Mouse (Mus musculus) cerebellum, postnatal 36 days (tissue): Measurements from ENCODE around the gene Ttc25.

Source experiments
- DNase-seq, 2 experiments: peaks; one replicate each; pipeline ENCODE4 v3.0.0; 2021 to 2022; ENCODE audit warnings: mixed read lengths in 2 of 2

Ttc25 gene

DNA sequence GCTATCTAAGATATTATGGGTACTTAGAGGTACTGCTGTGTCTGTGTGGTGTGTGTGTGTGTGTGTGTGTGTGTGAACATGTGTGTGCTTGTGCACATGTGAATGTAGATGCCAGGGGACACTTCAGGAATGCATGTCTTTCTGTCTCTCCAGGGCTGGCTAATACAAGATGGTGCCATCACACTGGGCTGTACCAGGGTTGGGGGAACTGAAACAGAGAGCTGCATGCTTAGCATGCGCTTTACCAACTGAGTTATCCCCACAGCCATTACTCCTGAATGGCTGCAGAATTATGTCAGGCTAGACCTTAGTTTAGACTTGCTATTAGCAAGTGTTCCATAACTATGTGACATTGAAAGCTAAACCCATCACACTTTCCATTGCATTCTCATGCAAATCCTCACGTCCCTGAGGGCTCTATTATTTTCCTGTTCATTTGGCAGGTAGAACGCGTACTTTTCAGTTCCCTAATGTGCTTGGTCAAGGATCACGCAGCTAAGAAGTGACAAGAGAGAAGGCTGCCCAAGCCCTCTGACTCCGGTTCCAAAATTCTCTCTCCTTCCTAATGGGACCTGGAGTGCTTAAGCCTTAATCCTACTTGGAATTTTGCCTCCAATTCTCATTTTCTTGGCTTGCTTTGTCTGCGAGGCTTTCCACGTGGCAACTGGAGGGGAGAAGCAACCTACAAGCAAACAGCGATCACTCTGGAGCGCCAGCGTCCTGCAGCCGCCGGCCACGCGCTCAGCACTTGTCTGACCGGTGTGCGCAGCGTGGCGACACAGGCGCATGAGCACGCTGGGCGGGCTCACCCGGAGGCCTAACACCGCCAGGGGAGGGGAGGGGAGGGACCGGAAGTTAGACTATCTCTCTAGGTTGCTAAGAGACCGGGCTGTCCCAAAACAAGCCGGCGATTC is at the start of gene Ttc25:
Gene Ttc25, plus strand, starts transcription at position 776 of the 914 bp plus-strand sequence.
- peak; percentile 33 to 39 for DNase-seq

- DNase-seq = no peak
These were observed 45.2 kb upstream of the Ttc25 start for GRCm38 (mm10) chr11:100500241-100500640.

DNA sequence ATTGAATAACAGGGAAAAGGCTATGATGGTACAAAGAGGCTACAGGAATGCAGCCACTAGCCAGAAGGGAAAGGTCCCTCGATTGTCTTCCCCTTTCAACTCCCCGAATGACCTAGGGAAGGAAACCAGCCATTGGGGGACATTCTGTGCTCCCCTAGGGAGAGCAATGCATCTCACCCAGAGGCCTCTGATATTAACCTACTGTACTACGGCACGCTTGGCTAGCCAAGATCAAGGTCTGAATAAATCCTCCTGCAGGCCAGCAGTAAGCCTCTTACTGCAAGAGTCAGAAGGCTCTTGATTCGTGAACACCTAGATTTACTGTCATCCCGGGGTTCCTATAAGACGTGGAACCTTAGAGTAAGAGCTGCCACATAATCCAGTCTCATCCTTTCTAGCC is 44.8 kb upstream of the Ttc25 start:
- no peak for DNase-seq

DNA sequence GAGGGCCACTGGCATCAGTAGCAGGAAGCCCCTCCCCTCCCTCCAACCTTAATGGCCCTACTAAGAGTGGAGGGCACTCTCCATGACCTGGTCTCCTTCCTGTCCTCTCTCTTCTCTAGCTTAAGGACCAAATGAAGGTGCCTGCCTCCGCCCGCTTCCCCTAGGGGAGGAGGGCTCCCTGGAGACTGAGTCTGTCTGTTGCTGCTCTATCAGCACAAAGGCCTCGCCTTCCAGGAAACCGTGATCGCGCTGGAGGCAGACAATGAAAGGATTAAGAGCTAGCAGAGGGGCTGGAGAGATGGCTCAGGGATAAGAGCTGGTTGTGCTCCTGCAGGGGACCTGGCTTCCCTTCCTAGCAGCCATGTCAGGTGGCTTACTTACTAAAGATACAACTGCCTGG is 44.1 kb upstream of the Ttc25 start:
- DNase-seq = no peak

DNA sequence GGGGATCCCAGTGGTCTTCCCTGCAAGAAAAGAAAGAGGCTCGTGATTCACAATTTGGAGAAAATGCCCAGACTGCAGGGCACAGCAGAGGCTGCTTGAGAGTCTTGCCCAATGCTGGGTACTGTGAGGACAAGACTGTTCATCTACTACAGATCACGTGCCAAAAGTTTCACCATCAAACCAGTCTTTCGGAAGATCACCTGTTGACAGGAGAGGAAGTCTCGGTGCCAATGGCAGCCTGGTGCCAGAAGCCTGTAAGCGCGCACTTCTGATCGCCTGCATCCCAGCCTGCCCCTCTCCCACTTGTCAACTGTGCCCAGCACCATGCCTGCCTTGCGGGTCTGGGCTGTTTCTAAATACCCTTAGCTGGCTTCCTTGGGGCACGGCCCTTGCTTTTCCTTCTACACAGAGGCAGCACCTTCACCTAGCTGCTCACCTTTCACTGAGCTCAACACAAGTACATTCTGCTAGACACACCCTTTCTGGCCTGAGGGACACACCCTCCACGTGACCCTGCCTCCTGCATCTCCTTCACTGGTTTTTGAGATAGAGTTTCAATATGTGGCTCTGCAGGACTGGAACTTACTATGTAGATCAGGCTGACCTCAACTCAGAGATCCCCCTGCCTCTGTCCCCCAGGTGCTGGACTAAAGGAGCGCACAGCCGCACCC is 40.3 kb upstream of the Ttc25 start:
- DNase-seq = no peak

- DNase-seq = no peak
These were observed 39.4 kb upstream of the Ttc25 start for GRCm38 (mm10) chr11:100505997-100506396.

- peak in 1 of 2 experiments; percentile 0 for DNase-seq
These were observed 34.9 kb upstream of the Ttc25 start for GRCm38 (mm10) chr11:100510556-100510955.

GRCm38 (mm10) chr11:100512384-100512783 is 33.0 kb upstream of the Ttc25 start:
- peak; percentile 35 to 42 for DNase-seq

- no peak for DNase-seq
These were observed 31.7 kb upstream of the Ttc25 start for GRCm38 (mm10) chr11:100513716-100514115.

DNA sequence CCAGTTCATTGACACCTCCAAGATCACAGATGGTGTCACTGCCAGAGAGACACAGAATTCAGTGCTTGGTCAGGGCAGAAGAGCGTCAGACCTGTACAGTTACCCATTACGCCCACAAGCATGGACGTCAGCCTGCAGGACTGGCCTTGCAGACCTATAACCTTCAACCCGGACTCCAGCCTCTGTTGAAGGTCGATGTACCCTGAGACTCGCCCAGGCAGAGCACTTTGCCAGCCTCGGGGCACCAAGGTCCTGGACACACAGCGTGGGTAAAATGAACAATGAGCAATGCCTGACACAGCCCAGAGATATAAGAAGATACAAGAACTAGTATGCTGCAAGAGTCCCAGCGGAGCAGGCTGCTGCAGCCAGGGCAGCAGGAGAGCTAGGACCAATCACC is 30.3 kb upstream of the Ttc25 start:
- DNase-seq = no peak

DNA sequence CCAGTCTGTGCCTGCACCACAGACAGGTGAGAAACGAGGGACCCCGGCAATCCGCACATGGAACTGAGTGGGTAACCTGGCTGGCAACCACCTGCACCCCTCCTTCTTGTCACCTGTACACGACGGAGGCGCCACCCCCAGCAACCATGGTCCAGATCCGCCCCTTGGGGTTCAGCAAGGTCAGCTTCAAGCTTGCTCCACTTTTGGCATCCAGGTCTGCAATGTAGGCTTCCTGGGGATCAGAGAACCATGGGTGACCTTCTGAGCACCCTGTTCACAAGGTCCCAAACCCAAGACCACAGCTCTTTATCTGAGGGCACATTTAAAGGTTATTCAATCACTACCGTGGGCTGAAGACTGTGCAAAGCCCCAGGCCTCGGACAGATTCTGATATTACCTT is 29.6 kb upstream of the Ttc25 start:
- no peak for DNase-seq

DNA sequence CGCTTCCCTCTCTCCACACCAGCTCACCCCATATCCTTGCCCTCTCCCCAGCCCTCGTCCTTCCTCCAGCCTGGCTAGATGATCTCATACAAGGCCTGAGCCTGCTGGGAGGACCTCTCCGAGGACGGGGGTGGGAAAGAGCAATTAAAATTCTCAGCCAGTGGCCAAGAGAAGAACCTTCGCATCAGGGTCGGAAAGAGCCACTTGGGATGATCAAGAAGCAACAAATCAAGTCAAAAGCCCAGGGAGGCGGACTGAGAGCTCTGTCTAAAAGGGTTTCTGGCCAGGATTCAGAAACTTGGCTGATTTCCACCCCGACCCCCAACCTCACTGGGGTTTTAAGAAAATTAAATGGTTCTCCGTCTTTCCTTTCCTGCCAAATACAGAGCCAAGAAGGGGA is 29.1 kb upstream of the Ttc25 start:
- DNase-seq = no peak

GRCm38 (mm10) chr11:100518188-100518591 is 27.2 kb upstream of the Ttc25 start:
- DNase-seq = peak; percentile 86 to 88

DNA sequence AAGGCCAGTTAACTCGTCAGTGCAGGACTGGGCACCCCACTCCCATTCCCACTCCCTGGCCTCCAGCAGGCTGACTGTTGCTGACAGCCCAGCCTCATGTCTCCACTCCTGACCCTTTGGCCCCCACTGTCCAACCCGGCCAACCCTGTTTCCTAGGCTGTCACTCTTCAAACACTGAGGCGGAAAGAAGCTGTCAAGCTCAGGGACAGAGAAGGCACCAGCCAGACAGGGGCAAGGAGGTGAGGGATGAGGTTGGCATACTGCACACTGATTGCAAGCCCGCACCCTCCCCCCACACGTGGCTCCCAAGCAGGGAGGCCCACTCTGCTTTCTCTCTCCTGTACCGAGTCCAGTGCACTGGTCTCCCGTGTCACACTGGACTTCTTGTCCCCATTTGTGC is 26.2 kb upstream of the Ttc25 start:
- no peak for DNase-seq

DNA sequence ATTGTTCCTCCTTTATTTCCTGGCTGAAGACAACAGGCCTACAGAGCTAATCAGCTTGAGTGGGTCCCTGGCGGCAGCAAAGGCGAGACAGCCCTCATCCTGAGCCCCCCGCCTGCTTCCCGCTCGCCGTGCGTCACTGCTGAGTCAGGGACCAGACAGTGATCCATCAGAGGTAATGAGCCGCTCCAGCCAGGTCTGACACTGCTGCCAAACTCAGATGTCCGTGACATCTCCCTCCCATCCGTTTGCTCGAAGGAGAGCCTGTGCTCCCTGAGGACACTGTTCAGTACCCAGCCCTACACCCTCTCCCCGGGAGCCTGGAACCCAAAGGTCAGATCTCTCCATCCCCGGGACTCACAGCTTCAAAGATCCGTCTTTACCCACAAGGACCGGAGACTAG is 24.6 kb upstream of the Ttc25 start:
- DNase-seq = no peak

DNA sequence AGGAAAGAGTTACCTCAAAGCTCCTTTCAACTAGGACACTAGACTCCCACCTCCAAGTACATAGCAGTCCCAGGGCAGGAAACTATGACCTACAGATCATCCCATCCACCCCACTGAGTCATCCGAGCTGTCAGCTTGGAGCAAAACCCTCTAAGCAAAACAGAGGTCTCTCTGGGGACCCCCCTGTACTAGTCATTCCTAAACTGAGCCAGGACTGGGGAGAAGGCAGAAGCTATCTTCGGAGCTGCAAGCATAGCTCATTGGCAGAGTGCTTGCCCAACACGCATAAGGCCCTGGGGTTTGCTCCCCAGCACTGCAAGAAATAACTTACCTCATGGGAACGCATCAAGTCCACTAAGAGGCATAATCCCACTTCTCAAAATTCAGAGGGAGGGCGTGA is 21.0 kb upstream of the Ttc25 start:
- no peak for DNase-seq

- no peak for DNase-seq
These were observed 20.3 kb upstream of the Ttc25 start for GRCm38 (mm10) chr11:100524987-100525630.

- no peak for DNase-seq
These were observed 19.2 kb upstream of the Ttc25 start for GRCm38 (mm10) chr11:100526052-100526816.

- peak; percentile 60 to 62 for DNase-seq
These were observed 18.3 kb upstream of the Ttc25 start for GRCm38 (mm10) chr11:100527066-100527457.

DNA sequence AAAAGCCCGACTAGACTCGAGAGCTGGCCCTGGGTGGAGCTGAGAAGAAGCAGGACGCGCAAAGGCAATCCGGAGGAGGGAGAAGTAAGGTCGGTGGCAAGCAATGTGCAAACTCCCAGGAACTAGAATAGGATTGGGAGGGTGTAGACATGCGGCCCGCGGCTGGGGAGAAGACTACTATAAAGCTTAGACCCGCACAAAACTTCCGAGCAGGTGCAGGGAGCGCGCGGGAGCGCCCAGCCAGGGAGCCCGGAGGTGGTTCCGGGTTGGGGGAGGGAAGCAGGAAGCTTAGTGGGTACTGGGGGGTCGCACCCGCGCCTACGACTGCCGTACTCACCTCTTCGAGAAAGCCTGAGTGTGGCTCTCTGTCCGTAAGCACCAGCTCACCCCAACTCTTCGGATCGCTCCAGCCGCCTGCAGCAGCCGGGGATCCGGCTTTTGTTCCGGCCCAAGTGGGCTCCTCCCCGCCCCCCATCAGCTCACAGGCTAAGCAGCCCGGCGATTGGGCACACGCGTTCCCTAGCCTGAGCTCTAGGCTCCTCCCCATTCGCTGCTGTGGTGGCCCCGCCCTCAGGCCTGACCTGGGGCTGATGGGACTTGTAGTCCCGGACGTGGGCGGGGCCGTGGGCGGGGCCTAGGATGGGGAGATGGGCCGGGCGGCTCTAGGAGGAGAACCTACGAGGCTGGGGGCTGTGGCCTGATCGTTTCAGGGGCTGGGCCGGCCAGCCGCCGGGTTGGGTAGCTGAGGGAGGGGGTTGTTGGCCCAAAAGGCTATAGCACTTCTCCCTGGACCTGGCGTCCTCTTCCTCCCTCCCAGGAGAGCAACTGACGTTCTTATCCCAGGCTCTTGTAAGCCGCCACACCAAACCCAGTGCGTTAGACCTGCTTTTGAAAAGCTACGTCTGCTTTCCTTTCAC is 17.7 kb upstream of the Ttc25 start, which contains the start of gene Acly:
Gene Acly, minus strand, starts transcription at position 543 of the 917 bp plus-strand sequence.
- DNase-seq = peak; percentile 95 to 99

DNA sequence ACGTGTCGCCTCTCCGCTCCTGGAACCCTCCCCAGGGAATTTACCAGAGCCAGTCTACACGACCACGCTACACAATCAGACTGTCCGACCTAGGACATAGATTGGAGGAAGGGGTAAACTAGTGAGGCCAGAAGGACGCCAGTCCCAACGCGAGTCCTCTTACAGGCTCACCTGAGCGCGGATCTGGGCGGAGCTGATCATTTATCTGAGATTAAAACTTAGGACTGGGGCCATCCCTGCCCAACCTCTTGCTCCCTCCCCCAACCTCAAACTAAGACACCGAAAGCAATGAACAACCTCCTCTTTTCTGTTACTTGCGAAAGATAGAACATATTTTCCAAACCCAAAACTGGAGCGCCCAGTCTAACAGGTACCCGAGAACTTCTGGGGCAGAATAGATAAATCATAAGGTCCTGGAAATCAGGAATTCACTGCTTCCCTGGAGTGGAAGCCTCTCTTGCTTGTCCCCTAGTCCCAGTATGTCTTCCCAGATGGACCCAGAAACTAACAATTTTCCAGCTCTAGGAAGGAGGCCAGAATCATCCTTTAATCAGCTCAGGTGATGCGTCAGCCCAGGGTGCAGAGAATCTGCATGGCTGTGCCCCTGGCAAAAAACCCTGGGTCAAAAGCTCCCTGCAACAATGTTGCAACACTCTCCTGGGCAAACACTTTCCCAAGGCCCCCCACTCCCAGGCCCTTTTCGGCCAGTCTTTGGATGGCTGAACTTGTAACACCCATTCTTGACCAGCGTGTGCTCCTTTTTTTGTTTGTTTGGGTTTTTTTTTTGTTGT is 16.8 kb upstream of the Ttc25 start:
- DNase-seq = no peak
